Mouse (Mus musculus) cerebellum, adult 18-20 months (tissue): ENCODE measurements around the gene Slc4a1.
A peak's percentile ranks its signal among the peaks of the same experiment; 100 is the strongest.

Experiments used
- DNase-seq, 2 experiments: peaks; one replicate each; pipeline ENCODE4 v3.0.0; 2021

Gene Slc4a1

DNA sequence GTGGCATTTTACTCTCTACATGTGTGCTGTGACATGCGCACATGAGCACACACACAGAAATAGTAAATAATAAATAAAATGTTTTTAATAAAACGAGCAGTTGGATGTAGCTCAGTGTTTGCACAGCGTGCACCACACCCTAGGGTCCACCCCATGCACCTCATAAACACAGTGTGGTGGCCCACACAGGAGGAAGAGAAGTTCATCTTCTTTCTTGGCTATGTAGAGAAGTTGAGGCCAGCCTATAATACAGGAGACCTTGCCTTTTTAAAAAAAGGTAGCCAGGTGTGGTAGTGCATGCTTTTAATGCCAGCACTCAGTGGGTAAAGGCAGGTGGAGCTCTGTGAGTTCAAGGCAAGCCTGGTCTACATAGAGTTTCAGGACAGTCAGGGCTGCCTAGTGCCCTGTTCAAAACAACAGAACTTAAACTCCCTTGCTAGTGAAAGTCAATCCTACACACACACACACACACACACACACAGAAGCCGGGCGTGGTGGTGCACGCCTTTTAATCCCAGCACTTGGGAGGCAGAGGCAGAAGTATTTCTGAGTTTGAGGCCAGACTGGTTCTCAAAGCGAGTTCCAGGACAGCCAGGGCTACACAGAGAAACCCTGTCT is 8.2 kb upstream of the Slc4a1 start:
- no peak for DNase-seq

GRCm38 (mm10) chr11:102373646-102374045 is 7.6 kb upstream of the Slc4a1 start:
- DNase-seq: no peak

DNA sequence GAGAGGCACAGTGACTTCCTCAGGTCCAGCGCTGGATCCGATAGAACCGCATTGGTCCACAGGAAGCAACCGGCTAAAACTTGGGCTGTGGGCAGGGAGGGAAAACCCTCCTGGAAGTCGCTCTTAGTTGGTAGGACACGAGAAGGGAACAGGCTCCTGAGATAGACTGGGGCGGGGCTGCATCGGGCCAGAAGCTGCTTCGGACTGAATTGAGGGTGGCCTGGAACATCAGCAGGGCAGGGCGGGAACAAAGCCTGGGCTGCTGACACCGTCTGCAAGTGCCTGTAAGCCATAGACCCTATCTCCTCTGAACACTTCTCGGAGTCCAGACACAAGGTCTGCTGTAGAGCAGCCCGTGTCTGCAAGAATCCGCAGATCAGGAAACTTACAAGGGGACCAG is 6.9 kb upstream of the Slc4a1 start:
- no peak for DNase-seq

DNA sequence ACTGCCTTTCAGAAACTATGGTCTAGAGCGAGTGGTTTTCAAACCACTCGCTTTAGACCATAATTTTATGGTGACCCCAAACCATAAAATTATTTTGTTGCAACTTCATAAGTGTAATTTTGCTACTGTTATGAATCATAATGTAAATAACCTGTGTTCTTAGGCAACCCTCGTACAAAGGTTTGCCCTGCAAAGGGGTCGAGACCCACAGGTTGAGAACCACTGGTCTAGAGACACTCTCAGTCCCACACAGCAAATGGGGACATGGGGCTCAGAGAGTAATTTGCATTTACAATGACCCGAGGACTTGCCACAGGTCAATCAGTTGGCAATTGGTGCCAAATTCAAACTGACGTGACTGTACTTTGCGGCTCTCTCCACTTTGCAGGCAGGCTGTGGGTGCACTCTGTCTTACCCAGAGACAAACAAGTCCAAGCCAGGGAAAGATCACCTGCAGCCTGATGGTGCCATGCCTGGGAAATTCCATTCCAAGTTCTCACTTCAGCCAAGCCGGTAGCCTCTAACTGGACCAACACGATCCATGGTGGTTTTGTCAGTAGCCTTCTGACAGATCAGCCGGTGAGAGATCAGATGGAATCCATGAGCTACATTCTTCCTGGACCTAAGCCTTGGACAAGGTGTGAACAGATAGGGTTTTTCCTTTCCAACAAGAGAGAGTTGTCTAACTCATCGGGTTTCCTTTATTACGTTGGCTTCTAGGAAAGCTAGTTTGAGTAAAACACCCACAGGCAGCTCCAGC is 6.1 kb upstream of the Slc4a1 start:
- no peak for DNase-seq

GRCm38 (mm10) chr11:102370285-102370684 is 4.3 kb upstream of the Slc4a1 start:
- no peak for DNase-seq

DNA sequence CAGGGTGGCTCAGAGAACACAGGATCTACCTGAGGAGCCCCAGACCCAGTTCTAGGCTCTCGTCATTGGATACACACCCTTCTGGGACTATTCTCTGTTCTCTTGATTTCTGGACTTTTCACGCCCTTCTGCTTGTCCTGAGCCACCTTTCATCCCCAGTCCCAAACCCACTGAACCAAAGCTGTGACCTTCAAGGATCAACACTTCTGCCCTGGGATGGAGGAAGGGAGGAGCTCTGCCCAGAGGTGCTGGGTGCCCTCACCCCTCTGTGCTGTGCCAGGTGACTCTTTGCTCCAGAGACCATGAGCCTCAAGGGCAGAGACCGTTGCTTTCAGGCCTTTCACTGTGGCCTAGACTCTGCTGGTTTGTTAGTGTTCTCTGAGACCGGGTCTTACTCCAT is 3.3 kb upstream of the Slc4a1 start:
- DNase-seq: no peak

GRCm38 (mm10) chr11:102368347-102368746 is 2.3 kb upstream of the Slc4a1 start:
- DNase-seq: no peak

- no peak for DNase-seq
These were observed 1.7 kb upstream of the Slc4a1 start for GRCm38 (mm10) chr11:102367504-102368280.

DNA sequence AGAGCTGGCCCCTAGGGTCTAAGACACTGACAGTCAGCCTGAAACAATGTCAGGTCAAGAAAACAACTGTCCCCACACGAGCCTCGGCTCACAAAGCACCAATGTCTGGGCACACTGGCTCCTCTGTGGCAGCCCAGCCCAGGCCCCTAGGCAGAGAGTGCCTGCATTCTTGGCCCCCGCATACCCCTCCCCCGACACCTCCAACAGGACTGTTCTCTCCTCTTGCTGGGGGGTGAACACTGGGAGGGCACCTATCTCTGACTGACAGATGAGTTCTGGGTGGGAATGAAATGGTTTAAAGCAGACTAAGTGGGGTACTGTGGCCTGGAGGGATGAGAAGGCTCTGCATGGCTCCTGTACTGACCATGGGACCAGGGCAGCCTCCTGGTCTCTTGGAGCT is 304 bp downstream of the Slc4a1 start:
- no peak for DNase-seq

- DNase-seq: no peak
These were observed 1.2 kb downstream of the Slc4a1 start for GRCm38 (mm10) chr11:102364570-102365371.

DNA sequence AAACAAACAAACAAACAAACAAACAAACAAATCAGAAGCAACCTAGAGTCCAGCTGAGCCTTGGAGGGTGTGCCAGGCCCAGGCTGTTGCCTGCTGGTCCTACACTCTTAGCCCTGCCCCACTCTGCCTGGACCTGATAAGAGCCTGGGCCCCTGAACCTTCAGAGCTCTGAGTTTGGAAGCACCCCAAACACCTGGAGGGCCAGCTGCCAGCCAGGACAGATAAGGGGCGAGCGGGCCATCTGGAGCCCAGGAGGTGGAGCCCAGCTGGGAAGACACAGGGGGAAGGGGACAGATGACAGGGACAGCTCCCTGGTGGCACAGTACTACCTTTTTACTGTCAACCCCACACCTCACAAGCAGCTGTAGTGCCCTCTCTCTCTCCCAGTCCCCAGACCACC is 2.4 kb downstream of the Slc4a1 start:
- DNase-seq: no peak

DNA sequence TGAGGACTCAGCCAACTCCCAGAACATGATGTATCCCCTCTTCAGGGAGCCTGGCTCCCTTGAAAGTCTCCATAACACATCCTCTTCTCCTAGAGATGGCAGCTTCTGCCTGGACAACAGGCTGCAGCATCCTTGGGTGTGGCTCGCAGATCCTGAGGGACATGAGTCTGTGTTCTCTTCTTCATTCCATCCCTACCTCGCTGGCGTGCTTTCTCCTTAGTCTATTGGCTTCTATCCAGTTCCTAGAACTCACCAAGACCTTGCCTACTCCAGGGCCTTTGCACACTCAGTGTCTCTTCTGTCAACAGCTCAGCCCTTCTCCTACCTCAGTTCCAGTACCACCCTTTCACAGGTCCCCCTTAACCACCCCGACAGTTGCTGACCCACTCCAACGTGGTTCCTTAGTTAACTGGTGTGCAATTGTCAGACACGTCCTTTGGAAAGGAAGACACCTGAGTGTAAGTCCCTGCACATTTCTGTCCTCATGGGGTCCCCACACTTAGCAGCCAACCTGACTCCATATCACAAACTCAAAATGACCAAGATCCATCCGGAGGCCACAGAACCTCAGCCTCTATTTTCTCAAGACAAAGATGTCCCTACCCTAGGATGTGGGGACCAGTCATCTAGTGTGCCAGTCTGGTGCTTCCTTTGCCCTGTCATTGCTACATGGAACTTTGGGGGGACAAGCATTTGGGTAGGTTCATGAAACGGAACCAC is 4.1 kb downstream of the Slc4a1 start:
- DNase-seq: no peak

DNA sequence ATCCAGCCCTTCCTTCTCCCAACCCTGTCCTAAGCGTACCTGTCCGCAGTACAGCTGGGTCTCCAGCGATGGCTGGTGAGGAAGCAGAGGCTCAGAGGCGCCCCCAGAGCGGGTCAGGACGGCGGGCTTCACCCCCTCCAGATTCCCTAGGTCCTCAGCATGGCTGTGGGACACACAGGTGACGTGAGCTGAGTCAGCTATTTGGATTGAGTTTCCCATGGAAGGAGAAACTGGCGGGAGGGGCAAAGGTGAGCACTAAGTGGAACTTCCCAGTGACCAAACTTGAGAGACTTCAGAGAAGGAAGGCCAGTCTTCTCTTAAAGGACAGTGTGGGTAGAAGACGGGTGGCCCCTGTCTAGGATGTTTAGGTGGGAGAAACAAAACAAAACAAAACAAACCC is 7.6 kb downstream of the Slc4a1 start:
- DNase-seq: no peak

DNA sequence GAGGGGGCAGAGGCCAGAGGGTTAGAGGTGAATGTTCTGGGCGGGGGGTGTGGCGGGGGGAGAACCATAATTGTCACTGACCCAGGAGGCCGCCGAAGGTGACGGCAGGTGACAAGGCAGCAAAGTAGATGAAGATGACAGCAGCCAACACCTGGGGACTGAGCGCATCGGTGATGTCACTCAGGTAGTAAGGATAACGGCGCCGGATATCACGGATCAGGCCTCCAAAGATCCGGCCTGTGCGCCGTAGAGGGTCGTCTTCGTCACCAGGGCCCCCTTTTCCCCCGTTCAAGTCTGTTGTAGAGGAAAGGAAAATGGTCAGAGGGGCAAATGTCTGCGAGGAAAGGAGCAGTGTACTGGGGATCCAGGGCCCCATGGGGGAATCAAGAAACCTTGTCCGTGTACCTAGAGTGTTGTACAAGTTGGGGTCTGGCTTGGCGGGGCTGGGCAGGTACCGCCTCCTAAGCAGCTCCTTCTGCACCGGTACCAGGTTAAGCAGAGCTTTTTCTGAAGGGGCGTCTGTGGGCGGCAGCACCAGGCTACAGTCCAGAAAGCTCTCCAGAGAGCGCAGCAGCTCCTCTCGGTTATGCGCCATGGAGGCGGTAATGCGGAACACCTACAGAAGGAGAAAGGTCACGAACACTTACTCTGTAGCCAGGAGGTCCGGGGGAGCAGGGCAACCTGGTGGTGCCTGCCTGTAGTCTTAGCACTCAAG is 9.2 kb downstream of the Slc4a1 start:
- DNase-seq: no peak

- DNase-seq: no peak
These were observed 9.8 kb downstream of the Slc4a1 start for GRCm38 (mm10) chr11:102356190-102356589.

- no peak for DNase-seq
These were observed 10.5 kb downstream of the Slc4a1 start for GRCm38 (mm10) chr11:102355501-102355900.

GRCm38 (mm10) chr11:102353021-102353431 is 13.0 kb downstream of the Slc4a1 start:
- DNase-seq: peak; percentile 77

DNA sequence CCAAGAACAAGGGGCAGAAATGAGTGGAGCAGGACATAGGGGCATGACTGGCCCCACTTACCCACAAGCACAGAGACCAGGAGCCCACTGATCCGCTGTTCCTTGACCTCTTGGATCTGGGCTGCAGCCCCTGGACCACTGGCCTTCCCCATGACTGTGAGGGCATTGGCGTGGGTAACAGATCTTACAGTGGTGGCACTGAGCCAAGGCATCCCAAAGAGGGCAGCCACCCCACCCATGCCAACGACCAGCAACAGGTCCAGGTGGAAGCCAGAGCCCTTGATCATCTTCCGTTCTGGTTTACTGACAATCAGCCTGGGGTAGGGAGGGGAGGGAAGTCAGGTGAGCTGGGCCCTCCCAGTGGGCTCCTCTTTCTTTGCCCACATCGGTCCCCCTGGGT is 13.6 kb downstream of the Slc4a1 start:
- peak in 1 of 2 experiments; percentile 42 for DNase-seq

GRCm38 (mm10) chr11:102350981-102351523 is 15.0 kb downstream of the Slc4a1 start:
- DNase-seq: no peak

DNA sequence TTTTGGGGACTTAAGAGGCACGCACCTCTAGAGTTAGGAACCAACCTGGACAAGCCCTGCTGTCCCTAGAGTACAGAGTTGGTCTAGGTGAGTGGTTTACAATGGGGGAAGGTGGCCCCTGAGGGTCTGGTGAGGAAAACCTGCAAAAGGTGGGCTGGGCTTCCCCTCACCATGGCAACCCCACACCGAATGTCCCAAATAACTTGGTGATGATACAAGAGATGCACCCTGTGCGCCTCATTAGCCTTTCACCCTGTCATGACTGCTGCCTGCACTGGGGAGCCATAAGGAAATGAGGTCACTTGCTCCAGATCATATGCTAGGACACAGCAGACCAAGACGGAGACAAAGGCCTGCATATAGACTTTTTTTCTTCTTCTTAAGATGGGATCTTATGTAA is 15.6 kb downstream of the Slc4a1 start:
- DNase-seq: no peak

GRCm38 (mm10) chr11:102349189-102349954 is 16.6 kb downstream of the Slc4a1 start:
- no peak for DNase-seq
